Comparison of ENCODE assay signal across 8 mouse cellular contexts in the genomic region with DNA sequence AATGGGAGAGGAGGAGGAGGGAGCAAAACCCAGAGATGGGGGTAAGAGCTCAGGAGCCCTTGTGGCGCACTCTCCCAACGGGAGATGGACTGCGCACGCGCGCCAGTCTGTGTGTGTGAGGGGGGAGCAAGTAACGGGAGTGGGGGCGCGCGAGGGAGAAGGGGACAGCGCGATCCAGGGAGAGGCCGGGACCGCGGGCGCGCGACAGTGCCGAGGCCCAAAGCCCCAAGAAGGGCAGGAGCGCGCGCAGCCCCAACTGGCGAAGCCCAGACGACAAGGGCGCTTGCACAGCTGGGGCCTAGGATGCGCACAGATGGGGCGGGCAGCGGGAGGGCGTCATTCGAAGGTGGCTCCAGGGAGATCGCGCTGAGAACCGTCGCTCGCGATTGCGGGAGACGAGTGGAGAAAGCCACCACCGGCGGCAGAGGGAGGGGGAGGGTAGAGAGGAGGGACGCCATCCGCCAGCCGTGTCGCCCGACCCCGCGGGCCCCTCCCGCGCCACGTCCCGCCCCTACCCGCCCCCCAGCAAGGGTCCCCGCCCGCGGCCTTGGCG. TPM values are rescaled to one million over a fixed set of nuclear protein-coding genes. Genes with fewer than 3 reads are reported as not detected.
A peak's percentile ranks its signal among the peaks of the same experiment; 100 is the strongest.
DNase-seq lines count a peak whose midpoint lies in the region; ATAC-seq and TF ChIP-seq lines count a peak whose summit lies in the region.

No protein-coding gene starts in this region.

- peaks cover 10% of the 10 kb centered on the region for H3K9me3 ChIP-seq in erythroblast, embryonic 14.5 days (ENCODE audit: control insufficient read depth, low read length)
- H3K9me3 ChIP-seq in heart, embryonic 12.5 days (replicated peaks), result no peaks in the 10 kb centered on the region; the same call in 1 of the 2 replicates
- H3K9me3 ChIP-seq in kidney, embryonic 16.5 days (ENCODE audit: low read length), result no peaks in the 10 kb centered on the region

- TF ChIP-seq POLR2A in liver, adult 2 months (IDR thresholded peaks at IDR 0.05; ENCODE audit: extremely low read depth, insufficient read depth, low read length), result no peak

- peak overlapping the region; percentile 96 for H3K27ac ChIP-seq in heart, embryonic 12.5 days (ENCODE audit: poor library complexity, severe bottlenecking)
- peak overlapping the region; percentile 92 for H3K27ac ChIP-seq in kidney, embryonic 16.5 days (ENCODE audit: low read length)
- H3K27ac ChIP-seq in liver, adult 2 months (replicated peaks; ENCODE audit: insufficient read depth, low read depth, low read length), result peak overlapping the region; percentile 94

- H3K9ac ChIP-seq in heart, embryonic 12.5 days, result peak overlapping the region; percentile 82
- H3K9ac ChIP-seq in kidney, embryonic 16.5 days (replicated peaks; ENCODE audit: low read length), result peak overlapping the region; percentile 87
- peak overlapping the region; percentile 96 for H3K9ac ChIP-seq in liver, adult 2 months (ENCODE audit: low read depth, low read length)

- peak; percentile 84 for ATAC-seq in heart, embryonic 12.5 days (ENCODE audit: insufficient number of reproducible peaks, low FRiP score)
- ATAC-seq in kidney, embryonic 16.5 days (ENCODE audit: low FRiP score, low TSS enrichment), result peak; percentile 86
- peak; percentile 24; the same call in 1 of the 2 replicates for ATAC-seq in monocyte, adult 5-6 weeks (replicated peaks; ENCODE audit: insufficient number of reproducible peaks, low FRiP score, low TSS enrichment, poor library complexity, severe bottlenecking)

- H3K79me2 ChIP-seq in liver, adult 2 months (ENCODE audit: control insufficient read depth, insufficient read depth, low read length), result peaks cover 5% of the 10 kb centered on the region; the same call in 1 of the 2 replicates

- DNase-seq in CD4-positive, CD25-positive, alpha-beta regulatory T cell, adult 2 months (ENCODE audit: low read depth, low spot score), result peak; percentile 84
- DNase-seq in brain, embryonic 18.5 days (ENCODE audit: low read depth, low spot score), result peak; percentile 73
- peak; percentile 55 for DNase-seq in liver, adult 2 months (ENCODE audit: extremely low read depth, low read depth, low spot score)
- peak; percentile 71 to 73 for DNase-seq in spleen, postnatal 36 days (ENCODE audit: low spot score in 2 of 2)

- H3K4me1 ChIP-seq in erythroblast, embryonic 14.5 days (ENCODE audit: control insufficient read depth), result peaks cover 25% of the 10 kb centered on the region
- peaks cover 13% of the 10 kb centered on the region for H3K4me1 ChIP-seq in heart, embryonic 12.5 days (replicated peaks)
- peaks cover 3% of the 10 kb centered on the region; the same call in 1 of the 2 replicates for H3K4me1 ChIP-seq in kidney, embryonic 16.5 days (ENCODE audit: insufficient read depth, low read length)
- peaks cover 2% of the 10 kb centered on the region; the same call in 1 of the 2 replicates for H3K4me1 ChIP-seq in liver, adult 2 months (ENCODE audit: control insufficient read depth, insufficient read depth, low read length)

- H3K4me3 ChIP-seq in erythroblast, embryonic 14.5 days (replicated peaks), result peak overlapping the region; percentile 93
- peak overlapping the region; percentile 71 for H3K4me3 ChIP-seq in heart, embryonic 12.5 days
- H3K4me3 ChIP-seq in kidney, embryonic 16.5 days (ENCODE audit: low read length), result peak overlapping the region; percentile 64
- H3K4me3 ChIP-seq in liver, adult 2 months (ENCODE audit: insufficient read depth, low read depth, low read length), result peak overlapping the region; percentile 100

- TF ChIP-seq CTCF in liver, adult 2 months (IDR thresholded peaks at IDR 0.05; ENCODE audit: low read depth, low read length), result no peak

- WGBS in heart, embryonic 12.5 days, result 13% methylated on average over 32 of the region's 56 CpGs
- 32% methylated on average over 36 of the region's 56 CpGs for WGBS in kidney, embryonic 16.5 days
- WGBS in liver, adult 2 months, result 0% methylated on average over 23 of the region's 56 CpGs

- H3K27me3 ChIP-seq in erythroblast, embryonic 14.5 days (ENCODE audit: control insufficient read depth), result peaks cover 10% of the 10 kb centered on the region
- H3K27me3 ChIP-seq in heart, embryonic 12.5 days (replicated peaks), result 0 out of 2 replicates have a peak, but pooled peaks cover 10% of the 10 kb centered on the region
- peaks cover 7% of the 10 kb centered on the region; the same call in 1 of the 2 replicates for H3K27me3 ChIP-seq in kidney, embryonic 16.5 days (ENCODE audit: insufficient read depth, low read length)
- no peaks in the 10 kb centered on the region for H3K27me3 ChIP-seq in liver, adult 2 months (ENCODE audit: control insufficient read depth, insufficient read depth, low read length)

- H3K4me2 ChIP-seq in heart, embryonic 12.5 days, result peak overlapping the region; percentile 83
- peak overlapping the region; percentile 66 for H3K4me2 ChIP-seq in kidney, embryonic 16.5 days (replicated peaks; ENCODE audit: low read depth, low read length)

- H3K36me3 ChIP-seq in erythroblast, embryonic 14.5 days (ENCODE audit: control insufficient read depth), result peaks cover 1% of the 10 kb centered on the region
- no peaks in the 10 kb centered on the region for H3K36me3 ChIP-seq in heart, embryonic 12.5 days
- H3K36me3 ChIP-seq in kidney, embryonic 16.5 days (ENCODE audit: insufficient read depth, low read length), result no peaks in the 10 kb centered on the region
- H3K36me3 ChIP-seq in liver, adult 2 months (ENCODE audit: control insufficient read depth, insufficient read depth, low read length), result no peaks in the 10 kb centered on the region

RNA-seq across cellular contexts. Expression of gene Opn1mw, which starts 42.2 kb away (rescaled TPM):
- not detected in 2 replicates for polyA plus RNA-seq in erythroblast, embryonic 14.5 days (2012)
- polyA plus RNA-seq in heart, embryonic 12.5 days (2016; fragmentation: Nextera tagmentation; extraction: Ambion mirVana), result not detected in 2 replicates
- polyA plus RNA-seq in kidney, embryonic 16.5 days (2015; fragmentation: Nextera tagmentation; extraction: Ambion mirVana), result not detected in 2 replicates
- not detected in 2 replicates for total RNA-seq in liver, adult 2 months (2014; rRNA removed)
- polyA plus RNA-seq in liver, adult 2 months (2012; rRNA removed), result not detected in 2 replicates
- total RNA-seq in monocyte, adult 5-6 weeks (2017), result not detected in 3 replicates

RNA-seq across cellular contexts. Expression of gene Mecp2, which starts 50.1 kb away (rescaled TPM):
- polyA plus RNA-seq in erythroblast, embryonic 14.5 days (2012), result 4.4 and 5.4 TPM in 2 replicates
- 12.0 and 14.0 TPM in 2 replicates for polyA plus RNA-seq in heart, embryonic 12.5 days (2016; fragmentation: Nextera tagmentation; extraction: Ambion mirVana)
- 10.0 and 10.3 TPM in 2 replicates for polyA plus RNA-seq in kidney, embryonic 16.5 days (2015; fragmentation: Nextera tagmentation; extraction: Ambion mirVana)
- 5.4 and 5.8 TPM in 2 replicates for total RNA-seq in liver, adult 2 months (2014; rRNA removed)
- 1.9 and 2.0 TPM in 2 replicates for polyA plus RNA-seq in liver, adult 2 months (2012; rRNA removed)
- 22.6 to 35.0 TPM (median 27.3 TPM) in 3 replicates for total RNA-seq in monocyte, adult 5-6 weeks (2017)

Comparison
In these comparisons a context has a peak if more than half of its experiments do, and no peak if none do; other contexts are left out.
1. Peak in every context shown above with its lines: DNase-seq, ATAC-seq, H3K4me3 ChIP-seq and H3K27ac ChIP-seq.
2. ATAC-seq: peak in every context shown above with its lines; median percentile 86 in kidney, embryonic 16.5 days; 84 in heart, embryonic 12.5 days; 24 in monocyte, adult 5-6 weeks.